Mouse (Mus musculus): ENCODE results near the gene Dcun1d1.

GRCm38 (mm10) chr3:35889531-35889930 lies 47.7 kb downstream of the Dcun1d1 start:
- TF ChIP-seq FLI1 (IDR thresholded peaks at IDR 0.05; ENCODE audit: low read length) (no peak), GATA1 (IDR thresholded peaks at IDR 0.05; ENCODE audit: borderline replicate concordance, low read length) (no peak)

Measured in megakaryocyte, embryonic 14.5 days (primary cell).